Mouse (Mus musculus) myocyte (in vitro differentiated cells): ENCODE data around the gene Dsel.

Experiments used
- CEBPB ChIP-seq: IDR thresholded peaks from 2 replicates; pipeline ENCODE4 v1.6.1; 2011; ENCODE audit warnings: mild to moderate bottlenecking, moderate library complexity; ENCODE audit not compliant: poor library complexity, insufficient read depth, severe bottlenecking
- MYOG ChIP-seq, 3 experiments: IDR thresholded peaks; one replicate each; pipeline ENCODE4 v1.6.1; 2011; ENCODE audit warnings: control low read depth in 2 of 3, low read depth in 2 of 3, mild to moderate bottlenecking in 2 of 3; ENCODE audit not compliant: insufficient read length in 2 of 3, control insufficient read depth in 1 of 3, insufficient read depth in 1 of 3
- POLR2A ChIP-seq: IDR thresholded peaks from one replicate; pipeline ENCODE4 v1.6.1; 2011; ENCODE audit warnings: low read depth, mild to moderate bottlenecking, control low read depth, moderate library complexity; ENCODE audit not compliant: insufficient read length
- REST ChIP-seq: IDR thresholded peaks from one replicate; pipeline ENCODE4 v1.6.1; 2011; ENCODE audit warnings: mild to moderate bottlenecking, control low read depth, moderate library complexity; ENCODE audit not compliant: insufficient read depth, insufficient read length
- USF1 ChIP-seq: IDR thresholded peaks from one replicate; pipeline ENCODE4 v1.6.1; 2011; ENCODE audit warnings: low read depth, mild to moderate bottlenecking, control low read depth, moderate library complexity

- TF ChIP-seq POLR2A (no peak), REST (no peak), CEBPB (no peak), USF1 (no peak), MYOG (IDR thresholded peaks at IDR 0.05; ENCODE audit: control insufficient read depth in 1 of 3, insufficient read depth in 1 of 3, insufficient read length in 2 of 3, low read depth in 2 of 3) (no peak)
These were observed 6.9 kb downstream of the Dsel start for GRCm38 (mm10) chr1:111857852-111858251.
